Mouse (Mus musculus): Measurements from ENCODE around the gene Acod1.

The Acod1 gene

DNA sequence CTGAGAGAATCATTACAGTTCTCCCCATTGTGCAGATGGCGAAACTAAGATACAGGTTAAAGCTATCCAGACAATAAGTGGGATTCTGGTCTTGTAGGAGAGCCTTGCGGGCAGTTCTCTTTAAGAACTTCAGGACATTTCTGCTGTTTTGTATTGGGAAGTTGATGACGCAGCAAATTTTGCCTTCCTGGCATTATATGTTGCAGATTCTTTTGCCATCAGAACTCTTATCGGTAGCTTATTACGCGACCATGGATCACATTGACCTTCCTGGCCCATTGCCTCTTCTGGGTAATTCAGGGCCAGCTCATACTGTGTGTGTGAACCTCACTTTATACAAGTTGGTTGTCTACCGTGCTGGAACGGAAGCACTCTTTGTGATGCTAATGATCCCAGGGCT, 27.0 kb downstream of the Acod1 start:
- no peak for DNase-seq

DNA sequence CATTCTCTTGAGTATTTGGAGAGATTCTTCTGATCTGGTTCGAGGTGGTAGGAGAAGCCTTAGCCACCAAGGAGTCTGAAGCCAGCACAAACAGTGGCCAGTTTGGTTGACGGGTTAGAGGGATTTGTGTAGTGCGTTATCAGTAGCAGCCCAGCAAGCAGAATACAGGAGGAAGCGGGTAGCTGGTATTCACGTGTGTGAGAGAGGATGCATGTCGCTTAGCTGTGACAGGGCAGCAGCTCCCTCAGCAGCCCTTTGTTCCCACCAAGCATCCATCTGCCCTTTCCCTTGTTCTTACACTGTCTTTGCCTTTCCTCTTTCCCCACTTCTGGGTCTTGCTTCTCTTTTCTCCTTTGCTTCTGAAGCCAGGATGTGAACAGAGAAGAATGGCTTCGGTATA, 28.4 kb downstream of the Acod1 start:
- DNase-seq = no peak

DNA sequence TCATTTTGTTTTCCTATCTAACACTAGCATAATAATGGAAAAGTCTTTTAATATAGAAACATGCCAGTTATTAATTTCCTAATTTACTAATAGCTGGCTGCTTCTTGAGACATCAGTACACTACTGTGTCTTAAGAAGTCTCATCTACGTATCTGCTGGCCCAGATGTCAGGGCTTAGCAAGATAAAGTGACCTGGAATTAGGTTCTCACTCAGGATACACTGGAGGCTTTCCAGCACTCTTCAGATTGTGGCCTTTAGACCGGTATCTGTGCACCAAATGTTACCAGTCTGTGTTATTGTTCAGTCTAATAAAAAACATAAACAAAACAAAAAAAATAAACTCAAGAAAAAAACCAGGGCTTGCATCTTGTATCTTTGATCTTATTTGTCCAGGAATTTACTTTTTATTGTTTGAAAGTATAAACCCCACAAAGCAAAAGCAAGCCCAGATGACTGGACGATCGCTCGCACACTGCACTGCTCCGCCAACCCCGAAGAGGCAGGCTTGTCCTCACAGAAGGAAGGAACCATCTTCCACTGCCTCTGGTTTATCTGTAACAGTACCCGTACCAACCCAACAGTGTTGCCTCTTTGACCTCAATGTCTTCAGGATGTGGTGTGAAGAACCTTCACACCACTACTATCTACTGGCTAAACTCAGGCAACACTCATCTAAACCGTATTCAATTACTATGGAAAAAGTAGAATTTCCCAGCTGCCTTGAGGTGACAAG, 30.7 kb downstream of the Acod1 start:
- no peak for DNase-seq

DNA sequence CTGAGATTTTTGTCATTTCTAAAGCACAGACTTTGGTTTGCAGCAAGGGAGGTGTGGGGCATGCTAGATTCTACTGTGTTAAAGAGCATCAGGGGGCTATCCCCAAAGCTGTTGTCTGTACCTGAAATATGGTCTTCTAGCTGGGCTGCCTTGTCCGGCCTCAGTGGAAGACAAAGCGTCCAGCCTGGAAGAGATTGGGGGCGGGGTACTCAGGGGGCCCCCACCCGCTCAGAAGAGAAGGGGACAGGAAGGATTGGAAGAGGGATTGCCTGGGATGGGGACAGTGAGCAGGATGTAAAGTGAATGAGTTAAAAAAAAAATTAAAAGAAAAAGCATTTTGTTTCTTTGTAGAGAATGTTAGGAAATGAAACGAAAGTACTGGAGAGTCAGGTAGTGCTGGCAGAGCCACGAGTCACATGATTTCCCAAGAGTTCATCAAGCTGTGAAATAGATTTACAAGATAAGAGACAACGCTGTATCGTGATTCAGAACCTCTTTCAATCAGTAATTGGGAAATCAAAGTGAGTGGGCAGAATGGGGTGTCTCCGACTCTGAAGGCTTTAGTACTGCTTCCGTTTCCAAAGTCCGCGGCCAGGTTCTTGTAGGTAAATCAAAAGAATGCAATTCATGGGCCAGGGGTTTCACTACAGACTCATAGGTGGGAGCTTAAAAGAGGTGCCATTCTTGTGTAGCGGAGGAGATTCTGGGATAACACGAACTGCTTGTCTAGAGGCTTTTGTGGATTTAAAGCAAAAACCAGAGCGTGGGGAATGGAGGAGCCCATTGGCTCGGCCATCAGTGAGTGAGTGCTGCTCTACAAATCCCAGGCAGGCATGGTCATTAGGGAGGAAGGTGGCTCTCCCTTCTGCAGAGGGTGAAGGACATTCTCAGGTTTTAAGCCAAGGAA, 31.5 kb downstream of the Acod1 start:
- DNase-seq = no peak

DNA sequence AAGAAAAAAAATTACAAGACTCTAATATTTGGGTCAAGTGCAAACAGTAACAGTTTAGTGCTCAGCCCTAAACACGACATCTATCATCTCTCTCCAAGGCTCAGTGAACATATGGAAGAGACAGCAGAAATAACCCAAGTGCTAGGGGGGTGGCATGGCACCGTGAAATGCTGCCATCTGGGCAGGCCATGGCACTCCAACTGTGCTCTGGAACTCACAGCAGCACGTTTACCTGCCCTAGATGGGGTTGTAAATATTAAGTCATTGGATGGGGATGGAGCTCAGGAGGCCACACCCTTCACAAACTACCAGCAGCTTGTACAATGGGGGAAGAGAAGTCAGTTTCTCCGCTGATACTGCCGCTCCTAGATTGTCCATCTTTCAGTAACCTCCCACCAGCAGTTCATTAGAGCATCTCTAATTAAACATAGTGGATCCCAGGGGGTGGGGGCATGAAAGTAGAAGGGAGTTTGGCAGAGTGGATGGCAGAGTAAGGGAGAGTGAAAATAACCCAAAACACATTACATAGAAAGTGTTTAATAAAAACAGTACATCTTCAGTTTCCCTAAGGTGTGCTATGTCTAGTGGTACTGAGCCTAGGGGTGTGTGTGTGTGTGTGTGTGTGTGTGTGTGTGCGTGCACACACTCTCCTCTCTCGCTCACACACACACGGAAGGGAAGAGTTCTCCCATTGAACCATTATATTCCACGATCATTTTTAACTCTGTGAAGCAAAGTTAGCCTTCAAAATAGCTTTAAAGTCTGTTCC, 32.6 kb downstream of the Acod1 start:
- no peak for DNase-seq

DNA sequence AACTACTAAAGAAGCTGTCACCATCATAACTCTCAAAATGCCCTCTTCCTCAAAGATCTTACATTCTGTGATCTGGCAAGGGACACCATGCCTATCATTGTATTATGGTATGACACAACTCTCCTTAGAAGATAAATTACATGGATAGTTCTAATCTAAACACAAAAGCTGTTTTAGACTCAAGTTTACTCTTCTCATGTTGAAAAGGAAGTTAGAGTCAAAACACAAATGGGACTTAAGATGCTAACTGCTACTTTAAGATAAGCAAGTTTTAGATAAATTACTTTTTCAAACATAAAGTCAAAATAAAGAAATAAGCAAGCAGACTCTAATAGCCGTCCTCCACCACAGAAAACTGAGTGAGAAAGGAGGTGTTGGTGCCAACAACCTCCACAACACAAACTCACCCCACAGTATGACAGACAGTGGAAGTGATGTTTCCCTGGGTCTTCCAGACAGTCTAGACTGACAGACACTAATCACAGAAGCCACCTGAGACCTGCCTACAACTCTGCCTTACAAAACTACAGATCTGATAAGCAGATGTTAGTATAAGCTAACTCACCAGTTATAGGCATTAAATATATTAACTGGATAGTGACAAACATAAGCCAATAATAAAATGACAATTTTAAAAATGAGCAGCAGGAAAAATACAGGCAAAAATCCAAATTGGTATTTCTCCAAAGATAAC, 39.2 kb downstream of the Acod1 start:
- no peak for DNase-seq

DNA sequence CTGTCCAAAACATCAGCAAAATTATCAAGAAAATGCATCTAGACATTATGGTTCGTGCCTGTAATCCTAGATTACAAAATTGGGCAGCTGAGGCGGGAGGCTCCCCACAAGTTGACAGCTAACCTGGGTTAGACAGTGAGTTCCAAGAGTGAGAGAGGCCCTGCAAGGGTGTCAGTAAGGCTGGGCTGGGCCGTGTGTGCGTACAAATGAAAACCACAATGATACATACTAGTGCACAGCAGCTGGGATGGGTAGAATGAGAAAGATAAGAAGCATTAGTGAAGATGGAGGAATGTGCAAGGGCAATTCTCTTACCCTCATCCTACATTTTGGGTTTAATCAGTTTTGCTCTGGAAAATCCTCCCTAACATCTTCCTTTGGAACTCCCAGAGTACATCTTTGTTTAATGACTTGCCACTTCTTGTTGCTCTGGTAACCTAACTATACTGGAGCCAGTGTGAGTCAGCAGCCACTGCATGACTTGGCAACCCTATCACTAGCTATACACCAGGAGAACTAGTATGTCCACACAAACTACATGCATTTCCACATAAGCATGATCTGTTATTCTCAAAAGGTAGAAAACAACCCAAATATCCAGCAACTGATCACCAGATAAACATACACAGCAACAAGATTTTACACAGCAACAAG, 40.0 kb downstream of the Acod1 start:
- DNase-seq = no peak

DNA sequence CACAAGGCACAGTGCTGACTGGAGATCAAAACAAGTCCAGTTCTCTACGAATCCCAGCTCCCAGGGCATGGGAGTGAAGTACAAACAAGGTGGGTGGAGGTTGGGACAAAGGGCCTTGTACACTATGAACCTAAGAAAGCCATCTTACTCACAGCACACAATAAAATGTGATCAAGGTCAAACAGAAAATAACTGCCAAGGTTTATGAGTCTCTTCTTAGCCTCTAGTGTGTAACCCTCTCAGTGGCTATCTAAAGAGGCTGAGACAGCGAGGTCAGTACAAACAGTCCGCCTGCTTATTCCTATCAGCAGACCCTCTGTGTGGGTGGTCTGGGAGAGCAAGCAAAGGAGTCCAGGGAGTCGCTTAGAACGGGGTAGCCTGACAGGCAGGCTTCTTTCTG, 41.1 kb downstream of the Acod1 start:
- DNase-seq = no peak

DNA sequence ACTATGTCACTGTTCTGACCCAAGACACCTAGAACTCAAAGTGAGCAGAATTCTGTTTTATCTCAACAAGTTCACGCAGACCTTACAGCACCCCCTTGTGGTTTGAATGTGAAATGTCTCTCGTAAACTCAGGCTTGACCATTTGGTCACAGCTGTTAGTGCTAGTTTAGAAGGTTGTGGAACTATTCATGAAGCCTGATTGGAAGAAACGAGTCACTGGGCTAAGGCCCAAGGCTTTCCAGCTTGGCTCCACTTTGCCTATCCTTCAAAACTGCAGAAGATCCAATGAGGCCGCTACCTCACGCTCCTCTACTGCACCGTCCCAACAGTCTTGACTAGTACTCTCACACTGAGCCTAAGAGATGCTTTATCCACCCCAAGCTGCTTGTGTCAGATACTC, 41.8 kb downstream of the Acod1 start:
- peak in 1 of 2 experiments; percentile 75 for DNase-seq

DNA sequence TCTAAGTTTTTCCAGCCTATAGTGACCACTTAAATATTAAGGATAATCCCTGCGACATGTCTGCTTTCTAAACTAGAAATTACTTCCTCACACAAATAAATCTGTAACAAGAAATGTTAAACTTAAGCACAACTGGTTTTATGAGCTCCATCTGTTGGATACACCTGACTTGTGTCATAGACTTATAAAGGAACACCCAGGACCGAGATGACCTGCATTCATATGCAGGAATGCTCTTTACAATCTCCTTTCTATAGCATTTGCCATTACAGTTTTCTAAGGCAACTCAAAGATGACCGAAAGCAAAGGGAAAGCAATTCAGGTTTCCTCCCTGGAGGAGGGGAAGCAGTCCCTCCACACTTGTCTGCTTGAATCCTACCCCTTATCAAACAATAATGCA, 46.5 kb downstream of the Acod1 start:
- DNase-seq = no peak

DNA sequence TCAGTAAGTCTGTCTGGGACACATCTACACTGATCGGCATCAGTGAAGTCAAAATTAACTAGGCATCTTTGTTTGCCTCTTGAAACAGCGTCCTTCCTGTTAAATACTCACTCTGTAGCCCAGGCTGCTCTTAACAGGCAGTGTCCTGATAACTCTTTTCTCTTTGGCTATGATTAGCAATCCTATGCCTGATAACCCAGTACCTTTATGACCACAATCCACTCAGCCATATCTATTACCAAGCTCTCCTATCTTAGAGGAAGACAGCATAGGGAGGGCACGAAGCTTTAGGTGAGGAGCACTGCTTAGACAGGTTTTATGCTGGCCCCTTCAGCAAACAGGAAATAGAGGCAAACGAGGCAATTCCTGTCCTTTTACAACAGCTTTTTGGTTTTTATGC, 46.9 kb downstream of the Acod1 start:
- no peak for DNase-seq

DNA sequence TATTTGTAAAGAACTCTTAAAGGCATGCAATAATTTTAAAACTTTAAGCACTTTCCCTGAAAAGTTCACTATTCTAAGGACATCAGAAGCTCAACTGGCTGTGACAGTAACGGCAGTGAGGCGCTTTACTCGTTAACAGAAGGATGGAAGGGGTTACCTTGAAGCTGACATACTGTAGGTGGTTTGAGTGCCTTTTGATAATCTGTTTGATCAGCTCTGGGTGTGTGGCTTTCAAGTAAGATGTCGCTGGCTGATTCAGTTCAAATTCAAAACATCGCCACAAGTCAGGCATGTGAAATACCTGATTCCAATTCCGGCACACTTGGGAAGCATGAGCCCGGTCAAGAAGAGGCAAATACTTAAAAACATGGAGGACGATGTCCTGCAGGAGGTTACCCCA, 48.3 kb downstream of the Acod1 start:
- no peak for DNase-seq

DNA sequence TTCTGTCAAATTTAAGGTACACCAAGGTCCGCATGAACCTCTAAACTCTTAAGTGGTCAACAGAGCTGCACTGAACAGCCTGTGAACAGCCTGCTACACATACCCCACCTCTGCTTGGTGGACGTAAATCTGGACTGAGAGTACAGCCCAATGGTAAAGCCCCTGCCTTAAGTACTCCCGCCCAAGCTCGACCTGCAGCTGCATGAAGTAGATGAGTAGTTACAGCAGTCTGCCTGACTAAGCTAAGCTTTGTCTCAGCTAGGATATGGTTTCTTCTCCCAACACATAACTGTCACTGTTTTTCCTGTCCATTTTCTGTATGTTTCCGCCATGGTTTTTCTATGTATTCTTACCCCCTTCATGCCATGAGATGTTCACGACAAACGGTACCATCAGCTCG, 49.0 kb downstream of the Acod1 start:
- no peak for DNase-seq

DNA sequence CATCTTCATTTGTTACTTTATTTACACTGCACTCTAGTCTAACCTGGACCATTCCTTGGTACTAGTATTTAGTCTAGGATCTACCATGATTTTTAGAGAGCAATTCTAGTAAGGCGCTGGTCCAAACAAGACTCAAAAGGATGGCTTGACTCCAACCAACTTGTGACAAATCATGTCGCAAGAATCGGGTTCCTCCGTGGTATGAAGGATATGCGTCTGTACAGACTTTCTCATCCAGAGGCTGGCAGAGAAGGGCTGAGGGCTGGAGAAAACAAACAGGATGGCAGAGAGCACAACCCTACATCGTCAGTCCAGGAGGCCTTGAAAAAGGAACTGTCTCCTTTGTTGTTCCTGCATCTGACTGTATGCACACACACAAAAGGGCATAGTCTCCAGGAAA, 49.8 kb downstream of the Acod1 start:
- no peak for DNase-seq

DNA sequence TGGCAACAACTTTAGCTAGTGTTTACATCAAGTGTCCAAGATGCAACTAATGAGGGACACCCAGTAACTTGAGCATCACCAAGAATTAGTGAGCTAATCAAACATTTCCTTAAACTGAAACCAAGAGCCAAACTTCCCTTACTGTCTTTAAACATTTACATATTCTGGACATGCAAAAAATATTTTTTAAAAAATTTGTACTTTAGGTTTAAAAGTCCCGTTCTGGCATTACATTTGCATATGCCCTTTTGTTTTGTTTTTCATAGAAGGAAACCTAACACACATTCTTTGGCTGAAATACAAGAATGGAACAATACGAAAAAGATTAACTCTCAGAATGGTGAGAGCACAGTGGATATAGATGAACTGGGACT, 51.4 kb downstream of the Acod1 start:
- DNase-seq = no peak

DNA sequence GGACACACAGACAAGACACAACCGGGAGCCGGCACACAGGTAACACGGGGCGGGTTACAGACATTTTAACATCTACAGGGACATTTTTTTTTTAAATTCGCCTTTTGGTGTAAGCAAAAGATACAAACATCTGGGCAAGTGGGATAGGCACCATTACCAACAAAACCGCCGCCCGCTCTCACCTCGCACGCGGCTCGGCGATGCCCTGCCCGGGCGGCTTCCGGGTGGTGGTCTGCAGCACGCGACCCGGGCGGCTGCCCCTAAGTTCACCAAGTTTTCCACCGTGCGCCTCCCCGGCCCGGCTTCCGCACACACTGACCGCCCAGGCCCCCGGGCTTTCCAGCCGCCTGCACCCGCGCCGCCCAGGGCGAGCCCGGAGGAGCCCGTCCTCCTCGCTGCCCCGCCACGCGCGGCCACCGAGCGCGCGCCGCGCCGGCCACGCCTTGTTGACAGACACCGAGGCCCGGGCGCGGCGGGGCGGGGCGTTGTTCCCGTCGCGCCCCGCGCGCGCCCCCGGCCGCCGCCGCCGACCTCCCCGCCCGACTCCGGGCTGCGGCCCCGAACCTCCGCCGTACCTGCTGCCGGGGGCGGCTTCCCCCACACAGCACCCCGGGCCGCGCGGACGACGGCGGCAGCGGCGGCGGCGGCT, 51.9 kb downstream of the Acod1 start:
- DNase-seq = peak; percentile 92 to 96

DNA sequence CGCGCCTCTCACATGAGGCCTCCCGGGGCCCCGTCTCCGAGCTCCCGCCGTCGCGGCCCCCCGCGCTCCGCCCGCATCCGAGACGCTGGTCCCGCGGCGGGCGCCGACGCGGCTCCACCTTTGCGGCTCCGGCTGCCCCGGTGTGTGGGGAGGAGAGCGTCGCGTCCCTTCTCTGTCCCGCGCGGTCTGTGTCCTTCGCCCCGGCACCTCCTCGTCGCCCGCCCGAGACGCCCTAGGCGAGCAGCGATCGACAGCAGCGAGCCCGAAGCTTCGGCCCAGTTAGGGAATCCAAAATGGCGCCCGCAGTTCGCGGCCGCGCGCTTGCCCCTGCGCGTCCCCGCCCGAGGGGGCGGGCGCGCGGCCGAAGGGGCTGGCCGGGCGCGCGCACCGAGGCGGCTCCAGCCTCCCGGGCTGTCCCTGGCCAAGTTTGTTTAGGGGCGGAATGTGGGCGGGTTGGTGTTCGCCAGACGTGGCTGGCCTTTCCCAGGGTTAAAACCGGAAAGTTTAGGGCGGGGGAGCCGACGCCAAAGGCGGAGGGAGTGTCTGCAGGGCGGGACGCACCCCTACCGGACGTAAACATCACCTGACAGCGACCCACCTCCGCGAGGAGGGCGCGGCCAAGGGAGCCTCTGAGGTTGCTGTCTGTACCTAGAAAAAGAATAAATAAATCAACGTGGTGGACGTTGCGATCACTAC, 52.6 kb downstream of the Acod1 start, which contains the start of gene Fbxl3:
TSS of gene Fbxl3 (minus strand) at position 329 of the 696 bp plus-strand sequence.
- peak; percentile 94 to 98 for DNase-seq

DNA sequence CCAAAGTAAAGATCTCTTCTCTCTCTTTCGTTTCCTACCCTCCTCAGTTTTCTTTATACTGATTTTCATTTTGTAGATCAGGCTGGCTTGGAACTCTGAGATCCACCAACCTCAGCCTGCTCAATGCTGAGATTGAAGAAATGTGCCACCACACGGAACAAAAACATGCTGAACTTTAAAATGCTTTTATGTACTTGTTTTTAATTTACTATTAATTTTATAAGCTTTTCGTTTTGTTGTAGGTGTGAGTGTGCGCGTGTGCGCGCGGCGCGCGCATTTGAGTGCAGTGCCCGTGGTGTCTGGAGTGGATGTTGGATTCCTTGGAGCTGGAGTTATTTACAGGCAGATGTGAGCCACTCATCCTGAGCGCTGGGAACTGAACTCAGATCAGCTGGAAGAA, 53.5 kb downstream of the Acod1 start:
- DNase-seq = no peak

DNA sequence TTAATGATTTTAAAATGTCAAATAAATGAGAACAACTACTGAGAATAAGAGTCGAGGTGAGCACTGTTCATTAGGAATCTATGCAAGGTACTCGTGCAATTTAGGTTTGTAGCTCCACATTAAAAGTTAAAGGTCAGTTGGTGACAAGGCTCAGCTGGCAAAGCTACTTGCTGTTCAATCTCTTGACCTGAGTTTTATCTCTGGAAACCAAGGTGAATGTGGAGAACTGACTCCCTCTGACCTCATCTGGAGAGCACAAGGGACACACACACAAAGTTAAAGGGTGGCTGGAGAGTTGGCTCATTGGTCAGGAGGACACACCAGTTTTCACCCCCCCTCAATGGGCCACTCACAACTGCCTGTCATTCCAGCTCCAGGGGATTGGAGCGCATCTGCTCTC, 54.4 kb downstream of the Acod1 start:
- no peak for DNase-seq

DNA sequence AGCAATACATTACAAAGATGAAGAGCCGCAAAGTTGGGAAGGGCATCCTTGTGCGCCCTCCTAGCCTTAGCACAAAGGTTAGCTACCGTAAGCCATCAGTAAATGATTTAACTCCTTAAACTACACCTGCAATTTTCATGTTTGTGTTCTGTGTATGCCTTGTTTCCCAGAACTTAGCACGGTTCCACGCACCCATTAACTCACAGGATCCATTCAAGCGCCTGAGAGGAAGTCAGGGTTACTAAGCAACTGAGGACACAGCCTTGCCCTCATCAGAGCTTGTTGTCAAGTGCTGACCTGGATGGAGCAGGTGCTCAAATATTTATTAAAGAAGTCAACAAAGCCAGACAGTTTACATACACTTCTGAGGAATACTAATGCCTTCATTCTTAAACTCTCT, 55.5 kb downstream of the Acod1 start:
- DNase-seq = peak; percentile 54 to 79

DNA sequence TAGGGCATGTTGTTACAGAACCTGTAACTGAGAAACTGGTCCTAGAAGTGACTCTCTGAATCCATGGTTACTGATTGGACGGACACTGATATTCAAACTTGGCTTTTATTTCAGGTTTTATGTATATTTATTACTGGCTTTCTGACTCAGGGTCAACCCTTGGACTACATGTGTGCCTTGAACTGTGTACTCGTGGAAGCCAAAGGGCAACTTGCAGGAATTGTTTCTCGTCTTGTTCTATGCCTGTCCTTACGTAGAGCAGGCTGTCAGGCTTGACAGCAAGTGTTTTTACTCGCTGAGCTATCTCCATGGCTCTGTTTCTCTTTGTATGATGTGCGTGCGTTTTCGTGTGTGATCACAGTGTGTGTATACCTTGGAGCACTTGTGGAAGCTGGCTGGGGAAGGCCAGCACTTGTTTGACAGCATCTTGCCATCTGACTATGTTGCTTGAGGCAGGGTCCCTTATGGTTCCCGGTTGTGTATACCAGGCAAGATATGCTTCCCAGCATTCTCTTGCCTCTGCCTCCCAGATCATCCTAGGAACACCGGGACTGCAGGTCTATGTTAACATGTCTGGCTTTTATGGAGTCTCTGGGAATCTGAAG, 56.1 kb downstream of the Acod1 start:
- peak in 1 of 2 experiments; percentile 33 for DNase-seq

Data from kidney, postnatal 25 days (tissue).